Mouse (Mus musculus) myocyte (in vitro differentiated cells): ENCODE measurements around the gene Cpn1.

ENCODE experiments used
- MAX ChIP-seq: IDR thresholded peaks from one replicate; pipeline ENCODE4 v1.6.1; 2011; ENCODE audit warnings: low read depth, mild to moderate bottlenecking, control low read depth
- POLR2A ChIP-seq: IDR thresholded peaks from one replicate; pipeline ENCODE4 v1.6.1; 2011; ENCODE audit warnings: low read depth, mild to moderate bottlenecking, control low read depth, moderate library complexity; ENCODE audit not compliant: insufficient read length
- USF1 ChIP-seq: IDR thresholded peaks from one replicate; pipeline ENCODE4 v1.6.1; 2011; ENCODE audit warnings: low read depth, mild to moderate bottlenecking, control low read depth, moderate library complexity

- TF ChIP-seq POLR2A (no peak), USF1 (no peak), MAX (no peak)
These were observed 58.4 kb downstream of the Cpn1 start for GRCm38 (mm10) chr19:43927967-43928366.
